Mouse (Mus musculus) olfactory bulb, adult 2 months (tissue): ENCODE measurements around the gene Lrrc36.

Experiments used
- CTCF ChIP-seq: fragments of 200-500 bp; IDR thresholded peaks from 2 replicates; pipeline ENCODE4 v1.5.1; 2012; ENCODE audit warnings: low read depth, mild to moderate bottlenecking, low read length, moderate library complexity; ENCODE audit not compliant: insufficient read depth
- POLR2A ChIP-seq: fragments of 200-500 bp; IDR thresholded peaks from 2 replicates; pipeline ENCODE4 v1.6.1; 2012; ENCODE audit warnings: mild to moderate bottlenecking, low read depth, low read length, moderate library complexity; ENCODE audit not compliant: insufficient read depth

DNA sequence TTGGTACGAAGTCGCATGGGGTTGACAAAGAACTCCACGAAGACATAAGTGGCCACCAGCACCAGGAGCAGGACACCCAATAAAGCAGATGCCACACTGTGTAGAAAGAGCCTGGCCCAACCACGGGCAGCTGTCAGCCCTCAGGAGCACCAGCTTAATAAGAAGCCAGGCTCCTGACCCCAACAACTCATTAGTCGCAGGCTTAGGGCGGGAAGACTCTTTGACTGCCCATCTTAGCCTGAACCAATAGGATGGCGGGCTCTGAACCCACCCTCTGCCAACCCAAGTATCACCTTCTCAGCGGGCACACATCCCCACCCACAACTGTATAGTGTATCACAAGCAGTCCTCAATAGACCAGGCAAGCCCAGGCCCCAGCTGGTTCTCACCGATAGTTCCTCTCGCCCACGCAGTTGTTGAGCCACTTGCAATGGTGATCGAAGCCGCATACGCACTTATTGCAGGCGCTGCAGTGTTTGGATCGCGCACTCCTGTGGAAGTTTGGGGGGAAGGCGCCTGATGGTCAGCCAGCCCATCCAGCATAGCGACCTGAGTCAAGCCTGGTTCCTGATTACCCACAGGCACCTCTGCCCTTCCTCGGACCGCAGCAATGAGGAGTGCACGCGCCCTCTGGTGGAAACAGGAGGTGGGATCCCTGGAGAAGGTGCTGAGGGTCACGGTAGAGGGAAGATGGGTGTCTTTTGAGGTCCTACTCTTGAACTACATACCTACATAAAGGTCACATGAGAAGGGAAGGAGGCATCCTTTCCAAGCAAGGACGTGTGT lies 63.5 kb downstream of the Lrrc36 start:
- TF ChIP-seq POLR2A (no peak), CTCF (peak; percentile 73)
